Comparison of ENCODE assay signal across 7 mouse cellular contexts in the genomic region with DNA sequence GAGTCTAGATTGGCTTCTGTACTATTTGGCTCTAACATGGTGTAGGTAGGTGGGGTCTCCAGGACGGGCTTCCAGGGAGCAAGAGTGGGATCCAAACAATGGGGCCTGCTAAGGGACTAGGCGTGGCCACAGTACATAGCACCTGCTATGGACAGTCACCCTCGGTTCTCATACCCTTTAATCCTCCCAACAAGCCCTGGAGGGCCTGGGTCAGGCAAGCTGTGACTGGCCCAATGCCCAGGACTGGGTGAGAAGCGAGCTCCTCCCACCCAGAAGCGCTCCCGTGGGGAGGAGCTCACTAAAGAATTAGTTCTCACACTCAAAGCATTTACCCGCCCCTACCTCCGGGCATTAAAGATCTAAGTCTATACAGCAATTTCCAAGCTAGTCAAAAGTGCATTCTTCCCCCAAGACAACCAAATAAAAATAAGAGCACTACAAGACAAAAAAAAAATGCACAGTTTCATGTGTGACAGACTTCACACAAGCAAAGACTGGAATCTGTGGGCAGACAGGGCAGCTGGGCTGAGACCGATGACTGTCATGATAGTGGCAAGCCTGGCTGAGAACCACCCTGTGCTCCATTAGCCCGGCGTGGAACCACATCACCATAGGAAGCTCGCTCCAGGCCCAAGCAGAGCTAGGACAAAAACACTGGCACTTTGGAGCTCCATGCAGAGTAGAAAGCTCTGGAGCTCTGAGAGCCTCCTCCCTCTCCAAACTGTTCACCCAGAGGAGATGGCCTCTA. TPM values are rescaled to one million over a fixed set of nuclear protein-coding genes. Genes with fewer than 3 reads are reported as not detected.
DNase-seq lines count a peak whose midpoint lies in the region.

No protein-coding gene starts in this region.

- DNase-seq in right cerebral cortex, adult 18-20 months: peak; percentile 21
- no peak for DNase-seq in right cerebral cortex, postnatal 36 days (ENCODE audit: low spot score in 2 of 2)
- peak; percentile 69 for DNase-seq in gonadal fat pad, adult 2 months (ENCODE audit: low read depth)
- peak; percentile 67 to 81 for DNase-seq in kidney, postnatal 4 days
- DNase-seq in retina, postnatal 7 days (ENCODE audit: low read depth, low spot score): peak; percentile 45
- no peak for DNase-seq in left cerebral cortex, adult 9 months (ENCODE audit: low spot score in 2 of 2)
- no peak for DNase-seq in left cerebral cortex, postnatal 36 days (ENCODE audit: low spot score in 2 of 2)

- intact Hi-C loops in left cerebral cortex, postnatal 36 days (cut with DNase I): no loop called here

RNA-seq across cellular contexts. Expression of a gene that starts 23.0 kb away (rescaled TPM):
- 160 and 180 TPM in 2 replicates for polyA plus RNA-seq in gonadal fat pad, adult 2 months (2012; rRNA removed)
- 10 to 100 TPM; 16.7 to 19.4 TPM for total RNA-seq in left cerebral cortex, postnatal 36 days (2021)

Comparison
In these comparisons a context has a peak if more than half of its experiments do, and no peak if none do; other contexts are left out.
1. DNase-seq: peak in right cerebral cortex, adult 18-20 months (single experiment), gonadal fat pad, adult 2 months (single experiment), kidney, postnatal 4 days (2 of 2) and retina, postnatal 7 days (single experiment); none in right cerebral cortex, postnatal 36 days (0 of 2), left cerebral cortex, adult 9 months (0 of 2) and left cerebral cortex, postnatal 36 days (0 of 2).